Mouse (Mus musculus): ENCODE results near the gene Sebox.

DNA sequence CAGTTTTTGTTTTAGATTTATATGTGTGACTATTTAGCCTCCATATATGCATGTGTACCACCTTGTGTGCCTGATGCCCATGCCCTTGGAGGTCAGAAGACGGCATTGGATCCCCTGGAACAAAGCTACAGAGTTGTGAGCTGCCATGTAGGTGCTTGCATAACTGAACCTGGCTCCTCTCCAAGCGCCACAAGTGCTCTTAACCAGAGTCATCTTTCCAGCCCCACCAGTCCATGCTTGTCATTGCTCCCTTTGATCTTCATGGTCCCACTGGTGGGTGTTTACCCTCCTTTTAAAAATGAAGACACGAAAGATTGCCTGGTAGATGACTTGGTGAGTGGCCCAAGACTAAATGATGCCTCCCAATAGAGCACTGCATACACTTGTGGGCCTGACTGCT, 37.1 kb downstream of the Sebox start:
- no peak for TF ChIP-seq CTCF (IDR thresholded peaks at IDR 0.05; ENCODE audit: low read depth, low read length)
- no peak for TF ChIP-seq POLR2A (IDR thresholded peaks at IDR 0.05; ENCODE audit: borderline replicate concordance, low read depth, low read length)

Data from bone marrow macrophage, adult 2 months (primary cell).